ENCODE assay signal across 12 mouse cellular contexts in the genomic region with DNA sequence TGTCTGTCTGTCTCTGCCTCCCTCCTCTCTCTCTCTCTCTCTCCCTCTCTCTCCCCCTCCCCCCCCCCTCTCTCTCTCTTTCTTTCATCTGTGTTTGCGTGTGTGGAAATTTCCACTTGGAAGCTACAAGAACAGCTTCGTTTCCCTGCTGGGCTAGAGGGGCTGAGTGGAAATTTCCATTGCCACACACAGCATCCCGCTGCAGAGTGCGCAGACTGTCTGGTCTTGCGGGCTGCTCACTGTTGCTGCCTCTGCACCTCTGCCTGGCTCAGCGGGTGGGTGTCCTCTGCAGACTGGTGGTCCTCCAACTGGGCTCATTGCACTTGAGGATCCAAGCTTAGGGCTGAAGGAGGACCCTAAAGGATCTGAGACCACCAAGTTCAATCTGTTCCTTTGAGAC. TPM values are rescaled to one million over a fixed set of nuclear protein-coding genes. Genes with fewer than 3 reads are reported as not detected.
DNase-seq lines count a peak whose midpoint lies in the region; ATAC-seq lines count a peak whose summit lies in the region.
"Had no signal": no experiment of that assay in that cellular context is flagged by ENCODE, and none has a peak within 500 bp of the region (broad histone marks: within the 10 kb centered on the region; RNA-seq: fewer than 3 reads in every experiment).

No protein-coding gene starts in this region.

- H3K4me1 ChIP-seq in hindbrain, embryonic 15.5 days (replicated peaks), result peaks cover 7% of the 10 kb centered on the region; the same call in 1 of the 2 replicates
- H3K4me1 ChIP-seq in hindbrain, embryonic 11.5 days (replicated peaks; ENCODE audit: control insufficient read depth, insufficient read depth, low read length), result no peaks in the 10 kb centered on the region
- H3K4me1 ChIP-seq: intestine, embryonic 15.5 days had no signal

- no peak overlapping the region for H3K9ac ChIP-seq in hindbrain, embryonic 15.5 days
- H3K9ac ChIP-seq in hindbrain, embryonic 11.5 days (ENCODE audit: low read depth, low read length), result no peak overlapping the region
- H3K9ac ChIP-seq: intestine, embryonic 15.5 days; liver, embryonic 13.5 days; midbrain, embryonic 15.5 days had no signal

- no peak overlapping the region for H3K4me3 ChIP-seq in hindbrain, embryonic 15.5 days
- H3K4me3 ChIP-seq in hindbrain, embryonic 11.5 days (ENCODE audit: low read depth, low read length), result no peak overlapping the region
- H3K4me3 ChIP-seq: erythroblast, embryonic 14.5 days; intestine, embryonic 15.5 days; liver, embryonic 13.5 days; midbrain, embryonic 15.5 days had no signal

- no peaks in the 10 kb centered on the region for H3K27me3 ChIP-seq in hindbrain, embryonic 15.5 days
- H3K27me3 ChIP-seq in hindbrain, embryonic 11.5 days (ENCODE audit: control insufficient read depth, insufficient read depth, low read length), result no peaks in the 10 kb centered on the region
- H3K27me3 ChIP-seq: midbrain, embryonic 15.5 days had no signal

- H3K9me3 ChIP-seq in hindbrain, embryonic 15.5 days, result no peaks in the 10 kb centered on the region
- no peaks in the 10 kb centered on the region for H3K9me3 ChIP-seq in hindbrain, embryonic 11.5 days (ENCODE audit: control insufficient read depth, low read length)
- H3K9me3 ChIP-seq: intestine, embryonic 15.5 days; liver, embryonic 13.5 days; midbrain, embryonic 15.5 days had no signal

- no peak overlapping the region for H3K4me2 ChIP-seq in hindbrain, embryonic 15.5 days
- no peak overlapping the region for H3K4me2 ChIP-seq in hindbrain, embryonic 11.5 days (replicated peaks; ENCODE audit: low read depth, low read length)
- H3K4me2 ChIP-seq: intestine, embryonic 15.5 days; liver, embryonic 13.5 days; midbrain, embryonic 15.5 days had no signal

- WGBS in hindbrain, embryonic 15.5 days, result 40% methylated on average over 6 of the region's 6 CpGs
- 68% methylated on average over 6 of the region's 6 CpGs for WGBS in hindbrain, embryonic 11.5 days

- no peaks in the 10 kb centered on the region for H3K36me3 ChIP-seq in hindbrain, embryonic 15.5 days
- H3K36me3 ChIP-seq in hindbrain, embryonic 11.5 days (ENCODE audit: control insufficient read depth, insufficient read depth, low read length), result no peaks in the 10 kb centered on the region
- H3K36me3 ChIP-seq: intestine, embryonic 15.5 days; liver, embryonic 13.5 days; midbrain, embryonic 15.5 days had no signal

- H3K27ac ChIP-seq in hindbrain, embryonic 15.5 days (replicated peaks), result no peak overlapping the region
- H3K27ac ChIP-seq in hindbrain, embryonic 11.5 days (ENCODE audit: low read depth, low read length), result no peak overlapping the region
- H3K27ac ChIP-seq: intestine, embryonic 15.5 days; liver, embryonic 13.5 days; midbrain, embryonic 15.5 days had no signal

- DNase-seq in hindbrain, embryonic 11.5 days (ENCODE audit: low spot score), result no peak
- DNase-seq in right cerebral cortex, adult 2 months (ENCODE audit: low spot score in 2 of 2), result peak; percentile 66 to 68
- DNase-seq in right cerebral cortex, postnatal 4 days, result no peak
- peak; percentile 89 to 90 for DNase-seq in cerebellum, postnatal 25 days
- peak; percentile 81 for DNase-seq in telencephalon, adult 2 months (ENCODE audit: low read depth, low spot score)
- no peak for DNase-seq in retina, embryonic 14.5 days (ENCODE audit: low spot score)
- no peak for DNase-seq in urinary bladder, postnatal 36 days (ENCODE audit: low spot score in 2 of 2)
- DNase-seq: liver, embryonic 13.5 days had no signal

- 0 out of 2 replicates have a peak, but pooled peaks have one; percentile 40 for ATAC-seq in hindbrain, embryonic 15.5 days (ENCODE audit: low FRiP score, low read depth)
- ATAC-seq in hindbrain, embryonic 11.5 days (ENCODE audit: low FRiP score), result no peak
- ATAC-seq: intestine, embryonic 15.5 days; midbrain, embryonic 15.5 days had no signal

RNA-seq across cellular contexts. Expression of gene Paqr7, which starts 12.8 kb away (rescaled TPM):
- polyA plus RNA-seq in hindbrain, embryonic 15.5 days (2015; fragmentation: Nextera tagmentation; extraction: Ambion mirVana), result 30.4 and 35.2 TPM in 2 replicates
- 1.7 and 2.5 TPM in 2 replicates for polyA plus RNA-seq in hindbrain, embryonic 11.5 days (2014; fragmentation: Nextera tagmentation; extraction: Ambion mirVana)
- polyA plus RNA-seq: erythroblast, embryonic 14.5 days had no signal

RNA-seq across cellular contexts. Expression of gene Stmn1, which starts 15.6 kb away (rescaled TPM):
- polyA plus RNA-seq in hindbrain, embryonic 15.5 days (2015; fragmentation: Nextera tagmentation; extraction: Ambion mirVana), result 5,846 and 6,036 TPM in 2 replicates
- polyA plus RNA-seq in hindbrain, embryonic 11.5 days (2014; fragmentation: Nextera tagmentation; extraction: Ambion mirVana), result 4,486 and 4,492 TPM in 2 replicates

RNA-seq across cellular contexts. Expression of gene Aunip, which starts 27.1 kb away (rescaled TPM):
- 2.0 and 2.9 TPM in 2 replicates for polyA plus RNA-seq in hindbrain, embryonic 15.5 days (2015; fragmentation: Nextera tagmentation; extraction: Ambion mirVana)
- 4.4 and 6.1 TPM in 2 replicates for polyA plus RNA-seq in hindbrain, embryonic 11.5 days (2014; fragmentation: Nextera tagmentation; extraction: Ambion mirVana)

RNA-seq across cellular contexts. Expression of gene Mtfr1l, which starts 51.5 kb away (rescaled TPM):
- 168 and 179 TPM in 2 replicates for polyA plus RNA-seq in hindbrain, embryonic 15.5 days (2015; fragmentation: Nextera tagmentation; extraction: Ambion mirVana)
- 136 and 138 TPM in 2 replicates for polyA plus RNA-seq in hindbrain, embryonic 11.5 days (2014; fragmentation: Nextera tagmentation; extraction: Ambion mirVana)

Comparison
In these comparisons a context has a peak if more than half of its experiments do, and no peak if none do; other contexts are left out.
1. DNase-seq: peak in right cerebral cortex, adult 2 months (2 of 2), cerebellum, postnatal 25 days (2 of 2) and telencephalon, adult 2 months (single experiment); none in hindbrain, embryonic 11.5 days (single experiment), right cerebral cortex, postnatal 4 days (single experiment), retina, embryonic 14.5 days (single experiment) and urinary bladder, postnatal 36 days (0 of 2).